Mouse (Mus musculus) T-cell, adult 2 months (primary cell): ENCODE data around the gene Nkrf.

Experiments used
- DNase-seq: peaks from one replicate; pipeline ENCODE4 v3.0.0; 2022; ENCODE audit warnings: low spot score

Nkrf gene

DNA sequence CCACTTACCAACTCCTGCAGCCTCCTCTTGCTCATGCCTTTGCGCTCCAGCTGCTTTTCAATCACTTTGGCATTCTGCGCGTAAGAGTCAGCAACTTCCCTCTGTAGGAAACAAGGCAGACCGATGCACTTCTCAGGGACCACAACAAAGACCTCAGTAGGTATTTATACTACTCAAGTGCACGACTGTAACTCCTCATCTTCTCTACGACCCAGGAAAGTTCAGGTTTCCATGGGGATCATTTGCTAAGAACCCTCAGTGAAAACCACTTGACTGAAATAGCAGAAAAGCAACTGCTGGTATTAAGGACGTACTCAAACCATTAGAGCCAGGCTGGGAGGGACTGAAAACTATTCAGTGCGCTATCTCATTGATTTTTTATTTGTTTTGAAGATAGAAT is 50.1 kb downstream of the Nkrf start:
- DNase-seq: no peak

DNA sequence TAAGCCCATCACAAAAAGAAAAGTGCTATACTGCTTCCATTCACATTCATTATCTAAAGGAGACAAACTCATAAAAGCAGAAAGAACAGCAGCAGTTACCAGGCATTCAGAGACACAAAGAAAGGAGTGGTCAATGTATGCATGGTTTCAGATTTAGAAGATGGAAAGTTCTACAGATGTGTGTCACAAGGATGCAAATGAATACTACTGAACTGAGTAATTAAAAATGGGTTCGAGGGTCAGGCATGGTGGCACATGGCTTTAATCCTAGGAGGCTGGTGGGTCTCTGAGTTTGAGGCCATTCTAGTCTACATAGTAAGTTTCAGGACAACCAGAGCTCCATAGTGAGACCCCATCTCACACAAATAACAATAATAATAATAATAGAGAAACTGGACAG is 55.5 kb downstream of the Nkrf start:
- DNase-seq: no peak

DNA sequence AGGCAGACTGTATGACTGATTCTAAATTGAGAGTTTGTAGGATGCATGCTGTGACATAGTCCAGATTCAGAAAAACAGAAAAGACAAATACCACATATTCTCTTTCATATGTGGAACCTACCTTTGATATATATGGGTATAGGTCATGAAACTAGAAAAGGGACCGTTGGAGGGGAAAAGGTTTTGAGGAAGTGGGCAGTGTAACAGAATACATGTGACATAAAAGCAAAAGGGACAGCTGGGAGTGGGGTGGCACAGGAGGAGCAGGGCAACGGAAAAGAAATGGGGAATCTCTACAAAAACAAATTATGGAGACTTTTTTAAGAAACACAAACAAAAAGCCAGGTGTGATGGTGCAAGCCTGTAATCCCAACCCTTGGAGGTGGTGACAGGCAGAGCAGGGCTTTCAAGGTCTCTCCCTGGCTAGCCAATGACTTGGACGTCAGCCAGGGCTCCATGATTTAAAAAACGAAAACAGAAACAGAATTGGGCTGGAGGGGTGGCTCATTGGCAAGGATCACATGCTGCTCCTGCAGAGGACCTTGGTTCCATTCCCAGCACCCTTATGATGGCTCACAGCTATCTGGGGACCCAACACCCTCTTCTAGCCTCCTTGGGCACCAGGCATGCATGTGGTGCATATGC is 59.2 kb downstream of the Nkrf start:
- no peak for DNase-seq

DNA sequence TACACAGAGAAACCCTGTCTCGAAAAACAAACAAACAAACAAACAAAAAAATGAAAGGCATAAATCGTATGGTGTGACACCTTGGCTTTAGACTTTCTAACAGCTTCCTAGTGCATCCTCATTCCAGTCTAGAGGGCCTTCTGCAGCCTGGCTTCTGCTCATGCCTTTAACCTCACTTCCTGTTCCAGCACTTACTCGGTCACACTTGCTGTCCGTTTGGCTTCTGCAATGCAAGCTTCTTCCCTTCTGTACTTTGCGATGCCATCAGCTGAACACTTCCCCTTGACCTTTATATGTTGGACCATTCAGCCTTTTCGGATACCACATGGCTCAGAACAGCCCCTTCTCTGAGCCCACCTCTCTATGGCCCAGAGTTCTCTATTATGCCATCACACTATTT is 61.0 kb downstream of the Nkrf start:
- no peak for DNase-seq

DNA sequence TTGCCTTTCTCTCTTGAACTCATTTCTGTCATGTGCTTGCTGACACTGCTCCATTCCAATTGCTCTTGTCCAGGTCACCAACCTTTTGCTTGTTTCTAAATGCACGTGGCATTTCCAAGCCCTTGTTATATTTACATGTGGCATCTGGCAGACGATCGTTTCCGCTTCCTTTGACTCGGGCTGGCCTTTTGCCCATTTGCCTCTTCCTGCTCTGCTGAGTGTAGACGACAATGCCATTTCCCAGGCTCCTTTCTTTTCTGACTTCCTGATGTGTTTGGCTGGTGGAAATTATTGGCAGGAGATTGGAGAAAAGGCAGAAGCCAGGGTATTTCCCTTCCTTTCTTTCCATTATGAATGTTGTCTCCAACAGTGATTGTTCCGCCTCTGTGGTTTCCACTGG is 63.3 kb downstream of the Nkrf start:
- DNase-seq: no peak
